Mouse (Mus musculus): Measurements from ENCODE around the gene Fndc1. TPM values are rescaled to one million over a fixed set of nuclear protein-coding genes. Genes with fewer than 3 reads are reported as not detected.

The Fndc1 gene
- total and polyA plus RNA-seq, 3 experiments: 0.14 to 0.34 (median 0.17) TPM

DNA sequence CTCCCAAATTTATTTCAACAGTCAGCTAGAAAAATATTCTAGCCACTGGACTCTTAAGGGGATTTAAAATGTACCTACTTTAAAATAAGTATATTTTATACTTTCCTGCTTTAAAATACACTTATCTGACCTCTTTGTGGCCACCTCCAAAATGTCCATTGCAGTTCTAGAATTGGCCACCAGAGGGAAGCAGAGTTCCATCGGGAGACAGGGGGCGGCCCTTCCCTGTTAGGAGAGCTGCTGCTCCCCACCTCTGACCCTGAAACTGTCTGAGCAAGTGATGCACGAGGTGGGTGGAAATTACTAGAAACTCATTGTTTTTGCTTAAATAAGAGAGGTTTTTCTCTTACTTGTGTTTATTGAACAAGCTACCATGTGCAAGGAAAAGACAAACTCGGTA, 36.6 kb upstream of the Fndc1 start (continued):
- TF ChIP-seq SIN3A (IDR thresholded peaks at IDR 0.05; ENCODE audit: low read length) (no peak), KAT2A (IDR thresholded peaks at IDR 0.05; ENCODE audit: insufficient replicate concordance, low read length) (no peak), HCFC1 (IDR thresholded peaks at IDR 0.05; ENCODE audit: low read depth, low read length) (no peak), SMC3 (IDR thresholded peaks at IDR 0.05; ENCODE audit: low read depth, low read length) (peak; percentile 86), CTCF (conservative IDR thresholded peaks at IDR 0.05 in 1 of 2, IDR thresholded peaks at IDR 0.05 in 1 of 2; ENCODE audit: low read depth in 2 of 2, low read length in 2 of 2) (peak; percentile 88 to 95), UBTF (IDR thresholded peaks at IDR 0.05; ENCODE audit: low read depth, low read length) (no peak), POLR2AphosphoS2 (IDR thresholded peaks at IDR 0.05; ENCODE audit: low read depth, low read length) (no peak), MAFK (IDR thresholded peaks at IDR 0.05; ENCODE audit: insufficient replicate concordance, low read length) (no peak), MEF2A (IDR thresholded peaks at IDR 0.05; ENCODE audit: borderline replicate concordance, low read depth, low read length) (no peak), NELFE (IDR thresholded peaks at IDR 0.05; ENCODE audit: low read depth, low read length) (no peak)

DNA sequence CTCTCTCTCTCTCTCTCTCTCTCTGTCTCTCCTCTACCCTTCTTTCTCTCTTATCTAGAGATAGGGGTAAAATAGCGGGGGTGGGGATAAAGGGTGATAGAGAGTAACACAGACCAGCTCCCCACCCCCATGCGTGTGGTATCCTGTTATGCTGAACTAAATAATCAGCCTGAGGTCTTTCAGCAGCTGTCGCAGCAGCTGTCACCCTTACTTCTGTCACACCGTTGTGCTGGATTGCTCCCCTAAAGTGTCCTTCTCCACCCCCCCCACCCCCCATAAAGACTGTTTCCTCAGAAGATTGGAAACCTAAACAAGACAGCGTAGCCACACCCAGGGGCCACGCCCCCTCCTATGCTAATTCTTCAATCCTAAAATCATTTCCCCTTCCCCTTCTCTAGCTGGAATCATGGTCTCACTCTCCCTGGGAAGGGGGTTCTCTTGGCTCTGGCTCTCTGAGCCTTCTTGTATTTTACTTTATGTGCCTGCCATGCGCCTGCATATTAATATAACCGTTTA, 33.8 kb upstream of the Fndc1 start:
- in situ Hi-C loops (cut with MboI; ENCODE audit: low pct_ligation_motif_present, low pct_unique_long_range_greater_than_20kb, low sequenced_read_pairs): no loop called here
- dilution Hi-C loops (cut with MboI; ENCODE audit: extremely low pct_ligation_motif_present, extremely low pct_unique_long_range_greater_than_20kb, low sequenced_read_pairs): no loop called here

DNA sequence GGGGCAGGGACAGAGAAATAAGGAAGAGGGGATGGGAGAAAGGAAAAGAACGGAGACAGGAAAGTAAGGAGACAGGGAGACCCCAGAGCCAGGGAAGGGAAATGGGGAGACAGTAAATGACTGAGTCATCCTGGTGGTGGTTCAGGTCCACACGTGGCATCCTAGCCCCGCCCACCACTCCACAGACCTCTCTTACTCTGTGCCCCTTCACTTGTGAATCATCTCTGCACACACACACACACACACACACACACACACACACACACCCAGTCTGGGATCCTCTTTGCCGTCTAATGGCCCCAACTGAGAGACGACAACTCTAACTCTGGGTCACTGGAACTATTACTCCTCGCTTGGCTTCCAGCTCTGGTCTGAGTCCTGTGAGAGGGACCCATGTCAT, 30.6 kb upstream of the Fndc1 start:
- in situ Hi-C loops (cut with MboI; ENCODE audit: low pct_ligation_motif_present, low pct_unique_long_range_greater_than_20kb, low sequenced_read_pairs) (no loop called here), dilution Hi-C loops (cut with MboI; ENCODE audit: extremely low pct_ligation_motif_present, extremely low pct_unique_long_range_greater_than_20kb, low sequenced_read_pairs) (no loop called here)
- peaks cover 13% of the 10 kb centered on the region for H3K9me3 ChIP-seq (replicated peaks; ENCODE audit: low read length)
- no peaks in the 10 kb centered on the region for H3K36me3 ChIP-seq (replicated peaks in 1 of 2; ENCODE audit: control insufficient read depth in 1 of 2, insufficient read depth in 1 of 2, low read length in 1 of 2)
- peaks cover 12 to 25% of the 10 kb centered on the region in 2 experiments for H3K4me1 ChIP-seq (ENCODE audit: control insufficient read depth in 1 of 2, insufficient read depth in 2 of 2)
- no peak for DNase-seq (ENCODE audit: extremely low read depth)
- TF ChIP-seq MYC (IDR thresholded peaks at IDR 0.05; ENCODE audit: low read depth, low read length): no peak
- TF ChIP-seq MAFK (IDR thresholded peaks at IDR 0.05; ENCODE audit: insufficient replicate concordance, low read length): no peak
- no peak for TF ChIP-seq JUND (conservative IDR thresholded peaks at IDR 0.05; ENCODE audit: low read depth, low read length)
- no peak for TF ChIP-seq CTCF (conservative IDR thresholded peaks at IDR 0.05 in 1 of 2, IDR thresholded peaks at IDR 0.05 in 1 of 2; ENCODE audit: low read depth in 2 of 2, low read length in 2 of 2)
- no peak overlapping the region for H3K27ac ChIP-seq (ENCODE audit: insufficient read depth, low read depth)
- H3K4me2 ChIP-seq (ENCODE audit: insufficient read depth, low read depth, poor library complexity, severe bottlenecking): no peak overlapping the region
- no peaks in the 10 kb centered on the region for H3K79me2 ChIP-seq (replicated peaks; ENCODE audit: control insufficient read depth, extremely low read depth, insufficient read depth, poor library complexity, severe bottlenecking)
- no peak overlapping the region for H3K4me3 ChIP-seq (replicated peaks in 1 of 3; ENCODE audit: low read depth in 2 of 3, low read length in 2 of 3, poor library complexity in 1 of 3)
- no peak overlapping the region for H3K9ac ChIP-seq (ENCODE audit: insufficient read depth, low read depth)
- no peaks in the 10 kb centered on the region for H3K27me3 ChIP-seq (replicated peaks)

More for the DNA sequence above, 33.8 kb upstream of the Fndc1 start:
- Histone ChIP-seq H3K27me3 (replicated peaks) (no peaks in the 10 kb centered on the region), H3K27ac (ENCODE audit: insufficient read depth, low read depth) (no peak overlapping the region), H3K36me3 (replicated peaks in 1 of 2; ENCODE audit: control insufficient read depth in 1 of 2, insufficient read depth in 1 of 2, low read length in 1 of 2) (no peaks in the 10 kb centered on the region), H3K9me3 (replicated peaks; ENCODE audit: low read length) (peaks cover 4% of the 10 kb centered on the region), H3K4me2 (ENCODE audit: insufficient read depth, low read depth, poor library complexity, severe bottlenecking) (no peak overlapping the region), H3K4me1 (ENCODE audit: control insufficient read depth in 1 of 2, insufficient read depth in 2 of 2) (peaks cover 6 to 26% of the 10 kb centered on the region in 2 experiments), H3K9ac (ENCODE audit: insufficient read depth, low read depth) (no peak overlapping the region), H3K79me2 (replicated peaks; ENCODE audit: control insufficient read depth, extremely low read depth, insufficient read depth, poor library complexity, severe bottlenecking) (no peaks in the 10 kb centered on the region), H3K4me3 (replicated peaks in 1 of 3; ENCODE audit: low read depth in 2 of 3, low read length in 2 of 3, poor library complexity in 1 of 3) (no peak overlapping the region)
- no peak for TF ChIP-seq POLR2AphosphoS2 (IDR thresholded peaks at IDR 0.05; ENCODE audit: low read depth, low read length)
- no peak for TF ChIP-seq IRF4 (IDR thresholded peaks at IDR 0.05; ENCODE audit: low read depth, low read length)
- no peak for TF ChIP-seq ZMIZ1 (IDR thresholded peaks at IDR 0.05; ENCODE audit: low read depth, low read length)
- TF ChIP-seq ELF1 (IDR thresholded peaks at IDR 0.05; ENCODE audit: low read depth, low read length): no peak
- no peak for TF ChIP-seq CHD1 (IDR thresholded peaks at IDR 0.05; ENCODE audit: low read depth, low read length)
- no peak for TF ChIP-seq JUN (IDR thresholded peaks at IDR 0.05; ENCODE audit: insufficient read depth, low read depth, low read length)
- TF ChIP-seq BHLHE40 (IDR thresholded peaks at IDR 0.05; ENCODE audit: low read depth, low read length): no peak
- TF ChIP-seq CHD2 (IDR thresholded peaks at IDR 0.05; ENCODE audit: low read length): no peak
- no peak for DNase-seq (ENCODE audit: extremely low read depth)
